Comparison of ENCODE assay signal across 19 mouse cellular contexts in genomic region chr4:67301020-67301419, GRCm38 (mm10).
DNase-seq lines count a peak whose midpoint lies in the region; ATAC-seq and TF ChIP-seq lines count a peak whose summit lies in the region.
"Had no signal": no experiment of that assay in that cellular context is flagged by ENCODE, and none has a peak within 500 bp of the region (broad histone marks: within the 10 kb centered on the region; RNA-seq: fewer than 3 reads in every experiment).

No protein-coding gene starts in this region.

- H3K4me1 ChIP-seq in hindbrain, embryonic 13.5 days (replicated peaks): 0 out of 2 replicates have a peak, but pooled peaks cover 3% of the 10 kb centered on the region
- H3K4me1 ChIP-seq in hindbrain, embryonic 11.5 days (replicated peaks; ENCODE audit: control insufficient read depth, insufficient read depth, low read length): no peaks in the 10 kb centered on the region
- H3K4me1 ChIP-seq in forebrain, embryonic 14.5 days (ENCODE audit: control insufficient read depth, insufficient read depth, low read length): no peaks in the 10 kb centered on the region
- no peaks in the 10 kb centered on the region for H3K4me1 ChIP-seq in hindbrain, postnatal 0 days (ENCODE audit: insufficient read depth, low read length)
- no peaks in the 10 kb centered on the region for H3K4me1 ChIP-seq in neural tube, embryonic 15.5 days
- H3K4me1 ChIP-seq: heart, embryonic 12.5 days; limb, embryonic 15.5 days had no signal

- TF ChIP-seq CTCF in hindbrain, postnatal 0 days (IDR thresholded peaks at IDR 0.05; ENCODE audit: low read depth): no peak

- H3K9me3 ChIP-seq in hindbrain, embryonic 13.5 days: no peaks in the 10 kb centered on the region
- no peaks in the 10 kb centered on the region for H3K9me3 ChIP-seq in hindbrain, embryonic 11.5 days (ENCODE audit: control insufficient read depth, low read length)
- H3K9me3 ChIP-seq in forebrain, embryonic 14.5 days (replicated peaks; ENCODE audit: control insufficient read depth, low read length): no peaks in the 10 kb centered on the region
- H3K9me3 ChIP-seq in hindbrain, postnatal 0 days (ENCODE audit: low read length): no peaks in the 10 kb centered on the region
- no peaks in the 10 kb centered on the region for H3K9me3 ChIP-seq in neural tube, embryonic 15.5 days (replicated peaks)
- H3K9me3 ChIP-seq: heart, embryonic 12.5 days; limb, embryonic 15.5 days had no signal

- H3K4me3 ChIP-seq in hindbrain, embryonic 13.5 days: no peak overlapping the region
- no peak overlapping the region for H3K4me3 ChIP-seq in hindbrain, embryonic 11.5 days (ENCODE audit: low read depth, low read length)
- no peak overlapping the region for H3K4me3 ChIP-seq in forebrain, embryonic 14.5 days (ENCODE audit: low read depth, low read length)
- no peak overlapping the region for H3K4me3 ChIP-seq in hindbrain, postnatal 0 days (ENCODE audit: low read length)
- no peak overlapping the region for H3K4me3 ChIP-seq in neural tube, embryonic 15.5 days (replicated peaks)
- H3K4me3 ChIP-seq: heart, embryonic 12.5 days; limb, embryonic 15.5 days had no signal

- ATAC-seq in hindbrain, embryonic 13.5 days (ENCODE audit: low FRiP score): peak; percentile 76; the same call in 1 of the 2 replicates
- no peak for ATAC-seq in hindbrain, embryonic 11.5 days (ENCODE audit: low FRiP score)
- ATAC-seq in forebrain, embryonic 14.5 days: peak; percentile 67; the same call in 1 of the 2 replicates
- ATAC-seq in hindbrain, postnatal 0 days: no peak
- peak; percentile 66; the same call in 1 of the 2 replicates for ATAC-seq in neural tube, embryonic 15.5 days (ENCODE audit: low FRiP score)
- ATAC-seq: inflammation-experienced regulatory T-cells, adult 6 months; lung, postnatal 0 days had no signal

- no peak overlapping the region for H3K4me2 ChIP-seq in hindbrain, embryonic 13.5 days
- no peak overlapping the region for H3K4me2 ChIP-seq in hindbrain, embryonic 11.5 days (replicated peaks; ENCODE audit: low read depth, low read length)
- H3K4me2 ChIP-seq in forebrain, embryonic 14.5 days (ENCODE audit: low read length): no peak overlapping the region
- no peak overlapping the region for H3K4me2 ChIP-seq in hindbrain, postnatal 0 days (ENCODE audit: low read depth, low read length)
- H3K4me2 ChIP-seq in neural tube, embryonic 15.5 days: no peak overlapping the region
- H3K4me2 ChIP-seq: heart, embryonic 12.5 days; limb, embryonic 15.5 days had no signal

- no peak overlapping the region for H3K27ac ChIP-seq in hindbrain, embryonic 13.5 days
- H3K27ac ChIP-seq in hindbrain, embryonic 11.5 days (ENCODE audit: low read depth, low read length): no peak overlapping the region
- H3K27ac ChIP-seq in forebrain, embryonic 14.5 days (ENCODE audit: low read depth, low read length): no peak overlapping the region
- no peak overlapping the region for H3K27ac ChIP-seq in hindbrain, postnatal 0 days
- H3K27ac ChIP-seq in neural tube, embryonic 15.5 days (replicated peaks): no peak overlapping the region
- H3K27ac ChIP-seq: limb, embryonic 15.5 days had no signal

- H3K9ac ChIP-seq in hindbrain, embryonic 13.5 days: no peak overlapping the region
- H3K9ac ChIP-seq in hindbrain, embryonic 11.5 days (ENCODE audit: low read depth, low read length): no peak overlapping the region
- H3K9ac ChIP-seq in forebrain, embryonic 14.5 days (ENCODE audit: low read length): no peak overlapping the region
- no peak overlapping the region for H3K9ac ChIP-seq in hindbrain, postnatal 0 days (replicated peaks; ENCODE audit: low read length)
- no peak overlapping the region for H3K9ac ChIP-seq in neural tube, embryonic 15.5 days (replicated peaks)
- H3K9ac ChIP-seq: heart, embryonic 12.5 days; limb, embryonic 15.5 days had no signal

- no peaks in the 10 kb centered on the region for H3K36me3 ChIP-seq in hindbrain, embryonic 13.5 days
- H3K36me3 ChIP-seq in hindbrain, embryonic 11.5 days (ENCODE audit: control insufficient read depth, insufficient read depth, low read length): no peaks in the 10 kb centered on the region
- no peaks in the 10 kb centered on the region for H3K36me3 ChIP-seq in forebrain, embryonic 14.5 days (ENCODE audit: control insufficient read depth, insufficient read depth, low read length)
- no peaks in the 10 kb centered on the region for H3K36me3 ChIP-seq in hindbrain, postnatal 0 days (ENCODE audit: insufficient read depth, low read length)
- no peaks in the 10 kb centered on the region for H3K36me3 ChIP-seq in neural tube, embryonic 15.5 days
- H3K36me3 ChIP-seq: heart, embryonic 12.5 days; limb, embryonic 15.5 days had no signal

- H3K27me3 ChIP-seq in hindbrain, embryonic 13.5 days: no peaks in the 10 kb centered on the region
- no peaks in the 10 kb centered on the region for H3K27me3 ChIP-seq in hindbrain, embryonic 11.5 days (ENCODE audit: control insufficient read depth, insufficient read depth, low read length)
- no peaks in the 10 kb centered on the region for H3K27me3 ChIP-seq in forebrain, embryonic 14.5 days (replicated peaks; ENCODE audit: control insufficient read depth, insufficient read depth, low read length)
- no peaks in the 10 kb centered on the region for H3K27me3 ChIP-seq in hindbrain, postnatal 0 days (ENCODE audit: insufficient read depth, low read length)
- H3K27me3 ChIP-seq in neural tube, embryonic 15.5 days (replicated peaks): no peaks in the 10 kb centered on the region
- H3K27me3 ChIP-seq: CH12.LX; heart, embryonic 12.5 days; limb, embryonic 15.5 days had no signal

- no peak for DNase-seq in hindbrain, embryonic 11.5 days (ENCODE audit: low spot score)
- peak; percentile 31 for DNase-seq in forebrain, embryonic 14.5 days (ENCODE audit: low spot score)
- peak; percentile 4 for DNase-seq in hindbrain, postnatal 0 days (ENCODE audit: low spot score)
- DNase-seq in cerebellum, adult 11-12 months: no peak
- DNase-seq in embryo, embryonic 10.5 days (ENCODE audit: low spot score): no peak
- DNase-seq: cerebellum, adult 9-10 months; heart, adult 11 months; heart, postnatal 14 days; kidney, adult 2 months; kidney, postnatal 10 days; retina, postnatal 1 day; thymus, postnatal 14 days had no signal

- WGBS in hindbrain, embryonic 13.5 days: 53% methylated on average over 6 of the region's 6 CpGs
- 78% methylated on average over 6 of the region's 6 CpGs for WGBS in hindbrain, embryonic 11.5 days
- WGBS in forebrain, embryonic 14.5 days: 42% methylated on average over 6 of the region's 6 CpGs
- WGBS in hindbrain, postnatal 0 days: 74% methylated on average over 6 of the region's 6 CpGs
- WGBS in neural tube, embryonic 15.5 days: 38% methylated on average over 6 of the region's 6 CpGs

Comparison
In these comparisons a context has a peak if more than half of its experiments do, and no peak if none do; other contexts are left out.
1. ATAC-seq: peak in hindbrain, embryonic 13.5 days (single experiment), forebrain, embryonic 14.5 days (single experiment) and neural tube, embryonic 15.5 days (single experiment); none in hindbrain, embryonic 11.5 days (single experiment) and hindbrain, postnatal 0 days (single experiment).
2. DNase-seq: peak in forebrain, embryonic 14.5 days (single experiment) and hindbrain, postnatal 0 days (single experiment); none in hindbrain, embryonic 11.5 days (single experiment), cerebellum, adult 11-12 months (single experiment) and embryo, embryonic 10.5 days (single experiment).